Mouse (Mus musculus) cortical plate, adult 2 months (tissue): Measurements from ENCODE around the gene Tomm20l.

Experiments used
- CTCF ChIP-seq: fragments of 200-500 bp; IDR thresholded peaks from 2 replicates; pipeline ENCODE4 v1.5.1; 2011; ENCODE audit warnings: mild to moderate bottlenecking, control low read depth, low read length; ENCODE audit not compliant: insufficient read depth; ENCODE audit errors: extremely low read depth
- POLR2A ChIP-seq: fragments of 200-500 bp; IDR thresholded peaks from 2 replicates; pipeline ENCODE4 v1.6.1; 2011; ENCODE audit warnings: mild to moderate bottlenecking, low read length, control low read depth; ENCODE audit not compliant: insufficient read depth; ENCODE audit errors: extremely low read depth

DNA sequence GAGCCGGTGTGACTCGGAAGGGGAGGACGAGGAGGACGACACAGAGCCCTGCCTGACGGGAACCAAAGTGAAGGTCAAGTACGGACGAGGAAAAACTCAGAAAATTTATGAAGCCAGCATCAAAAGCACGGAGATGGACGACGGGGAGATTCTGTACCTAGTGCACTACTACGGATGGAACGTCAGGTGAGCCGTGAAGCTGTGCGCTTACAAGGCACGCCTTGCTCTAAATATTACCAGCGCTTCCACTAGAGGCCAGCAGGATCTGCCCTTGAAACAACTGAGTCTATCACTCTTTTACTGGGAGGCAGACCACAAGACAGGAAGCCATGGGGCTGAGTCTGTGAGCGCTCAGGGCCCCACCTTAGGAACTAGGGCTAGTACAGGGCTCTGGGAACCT, 41.4 kb upstream of the Tomm20l start:
- TF ChIP-seq POLR2A (no peak), CTCF (no peak)
